Mouse (Mus musculus) heart, postnatal 14 days (tissue): ENCODE measurements around the gene Snip1. TPM values are rescaled to one million over a fixed set of nuclear protein-coding genes. Genes with fewer than 3 reads are reported as not detected.

Experiments
- DNase-seq, 2 experiments: peaks; one replicate each; pipeline ENCODE4 v3.0.0; 2021 to 2022
- intact Hi-C: fragments of 180-260 bp; cut with DNase I; formaldehyde crosslinking; loops from one replicate; pipeline ENCODE4 v1.15.1; 2025
- total RNA-seq, 2 experiments: library from RNA; stranded (reverse); gene quantifications; 2 replicates each; pipeline ENCODE4 v1.2.3; 2021

The Snip1 gene
- total RNA-seq, 2 experiments from 2014 or later: 9.0 to 10.4 TPM

DNA sequence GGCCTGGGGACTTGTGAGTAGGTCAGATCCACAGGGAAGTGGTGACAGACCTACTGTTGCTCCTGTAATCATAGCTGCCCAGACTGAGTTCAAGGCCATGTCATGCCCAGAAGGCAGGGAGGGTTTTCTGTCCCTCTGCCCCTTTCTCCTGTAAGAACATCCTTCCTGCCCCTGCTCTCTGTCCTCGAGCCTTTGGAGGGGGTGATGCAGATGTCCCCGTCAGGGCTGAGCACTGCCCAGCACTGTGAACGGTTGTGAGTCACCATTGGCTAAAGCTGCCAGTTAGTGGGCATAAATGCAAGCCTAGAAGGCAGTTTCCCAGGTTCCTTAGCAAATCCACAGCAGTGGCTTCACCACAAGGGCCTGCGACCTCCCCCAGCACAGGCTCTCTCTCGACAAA, 26.6 kb downstream of the Snip1 start:
- intact Hi-C loops: no loop called here

DNA sequence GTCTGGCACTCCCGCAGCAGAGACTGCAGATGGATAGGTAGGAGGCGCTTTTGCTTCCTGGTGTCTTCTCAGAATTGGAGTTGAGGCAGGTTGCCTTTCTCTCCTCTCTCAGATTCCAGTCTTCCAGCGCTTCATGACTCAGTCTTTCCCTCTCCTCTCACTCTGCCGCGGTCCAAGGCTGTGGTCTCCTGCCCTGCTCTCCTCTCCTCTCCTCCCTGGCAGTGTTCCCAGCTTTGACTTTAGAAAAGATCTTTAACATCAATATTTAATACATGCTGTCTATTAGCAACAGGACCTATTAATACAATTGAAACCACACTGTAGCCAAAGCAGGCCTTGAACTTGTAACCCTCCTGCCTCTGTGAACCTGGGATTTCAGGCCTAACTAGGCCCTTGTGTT, 29.6 kb downstream of the Snip1 start:
- intact Hi-C loops: no loop called here
- no peak for DNase-seq

More for the DNA sequence above, 26.6 kb downstream of the Snip1 start:
- no peak for DNase-seq

DNA sequence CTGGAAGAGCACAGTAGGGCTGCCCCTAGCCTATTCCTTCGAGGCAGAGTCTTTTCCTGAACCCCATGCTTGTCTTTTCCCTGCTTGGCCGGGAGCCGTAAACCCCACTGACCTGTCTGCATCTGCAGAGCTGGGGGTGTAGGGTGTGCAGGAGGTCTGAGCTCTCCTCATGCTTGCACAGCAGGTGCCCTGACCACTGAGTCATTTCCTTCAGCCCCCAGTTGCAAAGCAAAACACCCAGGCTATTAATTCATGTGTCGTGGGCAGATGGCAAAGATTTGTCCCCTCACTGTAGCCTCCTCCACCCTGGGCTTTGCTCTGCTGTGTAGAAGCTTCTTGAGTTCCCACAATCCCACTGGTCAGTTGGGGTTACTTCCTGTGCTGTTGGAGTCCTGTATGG, 30.9 kb downstream of the Snip1 start:
- intact Hi-C loops: no loop called here
- no peak for DNase-seq

DNA sequence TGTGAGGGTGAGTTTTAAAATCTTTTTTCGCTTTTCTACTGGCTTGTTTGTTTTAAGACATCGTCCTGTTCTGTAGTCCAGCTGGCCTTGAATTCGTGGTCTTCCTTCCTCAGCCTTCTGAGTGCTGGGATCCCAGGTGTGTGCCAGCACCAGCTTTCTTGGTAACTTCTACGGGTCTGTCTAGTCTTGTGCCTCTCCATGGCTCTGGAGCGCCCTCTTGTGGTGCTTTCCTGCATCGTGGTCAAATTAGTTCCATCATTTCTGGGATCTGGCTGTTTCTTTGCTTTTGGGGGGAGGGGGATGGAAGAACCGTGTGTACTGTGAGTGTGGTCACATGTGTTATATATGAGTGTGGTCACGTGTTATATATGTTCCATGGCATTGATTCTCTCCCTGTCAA, 33.0 kb downstream of the Snip1 start:
- intact Hi-C loops: no loop called here
- DNase-seq: peak; percentile 78 to 88

DNA sequence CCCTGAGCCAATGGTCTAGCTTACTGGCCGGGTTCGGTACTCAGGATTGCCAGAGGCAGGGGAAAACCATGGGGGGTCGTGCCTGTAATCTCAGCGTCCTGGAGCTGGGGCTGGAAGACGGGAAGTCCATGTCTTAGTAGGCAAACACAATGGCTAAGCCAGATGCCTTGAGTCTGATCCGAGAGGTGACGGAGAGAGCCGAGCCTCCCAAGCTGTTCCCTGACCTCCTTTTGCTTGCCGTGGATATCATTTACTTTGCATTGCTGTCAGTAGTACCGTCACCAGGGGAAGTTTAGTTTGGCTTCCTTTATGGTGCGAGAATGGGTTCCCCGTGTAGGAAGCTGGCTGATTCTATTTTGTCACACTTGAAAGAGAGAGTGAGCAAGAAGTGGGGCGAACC, 34.9 kb downstream of the Snip1 start:
- no peak for DNase-seq
- intact Hi-C loops: loop anchor here (2.0 kb wide), 1 partner anchor 159 kb away; no protein-coding TSS in a partner anchor

DNA sequence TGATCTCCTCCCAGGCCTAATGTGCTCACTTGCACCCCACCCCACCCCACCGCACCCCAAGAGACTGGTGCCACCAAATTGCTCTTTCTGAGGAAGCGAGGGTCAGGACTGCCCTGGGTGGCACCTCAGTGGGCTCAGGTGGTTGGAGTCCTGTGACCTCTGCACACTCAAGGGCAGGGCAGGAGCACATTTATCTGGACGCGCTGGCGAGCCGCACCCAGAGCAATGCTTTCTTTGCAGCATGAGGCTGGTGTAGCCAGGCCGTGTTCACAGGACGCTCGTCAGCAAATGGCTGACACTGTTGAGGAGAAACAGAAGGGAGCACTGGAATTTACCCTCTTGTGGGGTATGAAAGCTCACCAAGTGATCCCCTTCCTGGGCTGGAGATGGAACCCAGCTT, 38.9 kb downstream of the Snip1 start:
- intact Hi-C loops: no loop called here
- no peak for DNase-seq

DNA sequence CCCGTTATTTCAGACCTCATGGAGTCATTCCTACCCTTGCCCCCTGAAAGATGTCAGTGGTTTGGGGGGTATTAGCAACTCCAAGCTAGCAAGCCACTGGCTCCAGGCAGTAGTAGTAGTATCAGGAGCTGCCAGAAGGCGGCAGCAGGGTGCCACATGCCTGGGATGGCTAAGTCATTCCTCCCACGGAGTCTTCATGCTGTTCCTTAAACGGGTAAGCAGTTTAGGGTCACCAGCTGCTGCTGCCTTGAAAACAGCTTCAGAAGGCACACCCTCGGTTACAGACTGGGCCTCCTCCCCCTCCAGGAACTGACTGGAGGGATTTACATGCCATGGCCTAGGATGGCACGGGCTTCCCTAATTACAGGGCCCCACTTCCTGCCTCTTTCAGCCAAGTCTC, 48.2 kb downstream of the Snip1 start:
- intact Hi-C loops: no loop called here
- peak; percentile 86 to 90 for DNase-seq

DNA sequence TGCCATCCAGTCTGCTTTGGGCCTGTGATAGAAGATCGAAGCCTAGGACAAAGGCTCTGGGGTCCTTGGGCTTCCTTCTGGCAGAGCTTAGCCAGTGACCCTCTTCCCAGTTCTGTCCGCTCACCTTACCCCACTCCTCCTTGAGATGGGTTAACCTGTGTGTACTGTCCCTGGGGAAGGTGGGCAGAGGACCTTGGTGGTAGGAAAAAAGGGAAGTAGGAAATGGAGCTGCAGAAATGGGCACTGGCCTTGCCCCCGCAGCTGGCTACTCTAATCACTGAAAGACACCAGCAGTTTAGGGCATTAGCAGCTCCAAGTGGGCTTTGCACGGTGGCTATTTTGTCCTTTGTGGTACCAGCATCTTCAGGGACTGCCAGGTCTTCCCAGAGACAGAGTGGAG, 48.6 kb downstream of the Snip1 start:
- no peak for DNase-seq
- intact Hi-C loops: no loop called here

DNA sequence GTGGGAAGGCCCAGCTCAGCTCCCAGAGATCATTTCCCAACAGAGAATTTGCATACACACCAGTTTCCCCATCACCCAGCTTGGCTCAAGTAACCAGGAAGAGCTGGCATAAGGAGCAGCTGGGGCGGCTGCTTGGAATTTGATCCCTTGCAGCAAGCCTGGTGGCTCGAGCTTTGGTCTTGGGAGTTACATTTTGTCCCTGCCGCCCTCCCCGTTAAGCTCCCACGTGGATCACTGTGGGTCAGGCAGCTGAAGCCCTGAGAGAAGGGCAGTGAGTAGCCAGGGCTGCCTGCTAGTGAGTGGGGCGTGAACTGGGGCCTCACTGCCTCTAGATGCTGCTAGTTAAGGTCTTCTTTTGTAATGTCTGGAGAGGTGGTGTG, 49.2 kb downstream of the Snip1 start:
- DNase-seq: no peak
- intact Hi-C loops: no loop called here

DNA sequence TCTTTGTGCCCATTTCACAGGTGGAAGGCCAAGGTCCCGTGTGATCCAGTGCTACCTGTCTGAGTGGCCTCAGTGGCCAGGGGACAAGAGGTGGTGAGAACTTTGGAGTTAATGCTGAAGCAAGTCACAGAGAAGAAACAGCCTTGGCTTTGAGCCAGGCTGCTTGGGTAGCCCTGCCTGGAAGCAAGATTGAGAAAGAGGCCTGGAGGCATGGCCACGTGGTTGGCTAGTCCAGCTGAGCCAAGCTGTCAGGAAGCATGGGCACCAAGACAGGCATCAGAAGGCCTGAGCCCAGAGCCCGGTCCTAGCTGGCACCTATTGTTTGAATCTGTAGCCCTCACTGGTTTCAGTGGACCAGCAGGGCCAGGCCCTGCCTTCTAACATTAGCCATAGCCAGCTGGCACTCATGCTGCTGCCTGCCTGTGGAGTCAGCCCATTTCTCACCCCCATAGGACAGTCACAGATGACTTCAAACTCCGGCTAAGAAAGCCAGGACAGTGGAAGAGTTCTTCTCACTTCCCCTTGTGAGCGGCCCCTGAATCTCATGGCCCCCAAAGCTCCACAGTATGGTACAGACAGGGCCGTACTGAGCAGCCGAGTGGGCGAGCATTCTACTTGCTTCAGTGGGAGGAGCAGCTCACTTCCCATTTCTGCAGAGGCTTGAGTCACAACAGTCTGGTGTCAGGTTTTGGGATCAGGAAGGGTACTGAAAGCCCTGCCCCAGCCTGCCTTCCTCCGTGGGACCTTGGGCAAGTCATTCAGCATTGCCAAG, 49.8 kb downstream of the Snip1 start:
- DNase-seq: peak; percentile 54 to 59
- intact Hi-C loops: no loop called here

DNA sequence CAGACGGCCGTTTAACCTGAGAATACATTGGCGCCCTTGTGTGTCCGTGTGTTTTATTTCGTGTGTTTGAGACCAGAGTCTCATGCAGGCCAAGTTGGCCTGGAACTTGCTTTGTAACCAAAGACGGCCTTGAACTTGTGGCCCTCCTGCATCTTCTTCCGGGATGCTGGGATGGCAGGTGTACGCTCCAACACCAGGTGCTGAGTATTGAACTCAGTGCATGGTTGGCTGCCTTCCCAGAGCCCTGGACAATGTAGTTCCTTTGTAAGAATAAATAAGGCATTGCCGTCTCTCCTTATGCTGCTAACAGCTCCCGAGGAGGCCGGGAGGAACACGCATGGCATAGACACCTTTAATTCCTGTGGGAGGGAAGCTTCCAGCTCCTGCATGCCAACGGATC, 50.5 kb downstream of the Snip1 start:
- DNase-seq: no peak
- intact Hi-C loops: no loop called here

DNA sequence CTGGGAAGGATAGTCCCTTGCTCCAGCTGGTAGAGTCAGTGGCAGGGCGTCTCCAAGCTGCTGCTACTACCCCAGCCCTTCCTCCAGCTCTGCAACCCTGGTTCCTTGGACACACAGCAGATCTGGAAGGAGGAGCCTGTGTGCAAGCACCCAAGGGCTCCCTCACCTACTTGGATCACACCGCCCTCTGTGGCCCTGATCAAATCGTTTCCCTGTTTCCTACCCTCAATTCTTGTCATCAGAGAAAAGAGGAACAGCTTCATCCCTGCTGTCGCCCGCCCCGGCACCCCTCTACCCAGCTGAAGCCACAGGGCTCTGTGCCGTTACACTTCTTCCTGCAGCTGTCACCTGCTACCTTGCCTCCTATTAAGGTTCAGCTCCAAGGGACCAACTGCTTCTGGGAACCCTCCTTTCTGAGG, 51.4 kb downstream of the Snip1 start:
- intact Hi-C loops: no loop called here
- no peak for DNase-seq

DNA sequence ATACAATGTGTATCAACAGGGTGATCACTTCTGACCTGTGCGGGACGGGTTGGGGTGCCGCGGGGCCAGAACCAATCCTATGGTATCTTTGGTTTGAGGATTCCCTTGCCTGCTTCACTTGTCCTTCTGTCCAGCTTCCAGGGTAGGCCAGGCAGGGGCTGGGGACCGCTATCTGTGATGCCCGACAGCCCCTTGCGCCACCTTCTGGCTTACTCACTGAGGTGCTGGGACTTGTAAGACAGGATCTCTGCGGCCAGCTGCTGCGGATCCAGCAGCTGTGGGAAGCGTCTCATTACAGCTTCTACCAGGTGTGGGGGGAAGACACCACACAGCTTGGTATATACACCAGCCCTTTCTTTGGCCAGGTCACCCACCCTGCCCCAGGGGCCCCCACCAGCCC, 52.6 kb downstream of the Snip1 start:
- intact Hi-C loops: no loop called here
- no peak for DNase-seq

DNA sequence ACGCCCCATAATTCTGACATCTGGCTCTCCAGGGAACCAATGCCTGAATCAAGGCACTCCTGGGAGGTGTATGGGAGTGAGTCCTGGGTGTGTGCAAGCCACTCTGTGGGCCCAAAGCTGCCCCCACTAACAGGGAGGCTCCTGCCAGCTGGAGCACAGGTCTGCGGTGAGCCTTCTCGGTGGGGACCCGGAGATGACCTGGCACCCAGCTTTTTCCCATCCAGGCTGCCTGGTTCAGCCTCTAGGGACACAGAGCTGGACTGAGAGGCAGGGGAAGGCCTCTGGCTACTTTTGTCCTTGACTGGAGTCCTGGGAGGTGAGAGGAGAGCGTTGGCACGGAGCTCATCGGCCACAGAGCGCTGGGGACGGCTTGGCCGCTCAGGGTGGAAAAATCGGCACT, 53.2 kb downstream of the Snip1 start:
- intact Hi-C loops: no loop called here

DNA sequence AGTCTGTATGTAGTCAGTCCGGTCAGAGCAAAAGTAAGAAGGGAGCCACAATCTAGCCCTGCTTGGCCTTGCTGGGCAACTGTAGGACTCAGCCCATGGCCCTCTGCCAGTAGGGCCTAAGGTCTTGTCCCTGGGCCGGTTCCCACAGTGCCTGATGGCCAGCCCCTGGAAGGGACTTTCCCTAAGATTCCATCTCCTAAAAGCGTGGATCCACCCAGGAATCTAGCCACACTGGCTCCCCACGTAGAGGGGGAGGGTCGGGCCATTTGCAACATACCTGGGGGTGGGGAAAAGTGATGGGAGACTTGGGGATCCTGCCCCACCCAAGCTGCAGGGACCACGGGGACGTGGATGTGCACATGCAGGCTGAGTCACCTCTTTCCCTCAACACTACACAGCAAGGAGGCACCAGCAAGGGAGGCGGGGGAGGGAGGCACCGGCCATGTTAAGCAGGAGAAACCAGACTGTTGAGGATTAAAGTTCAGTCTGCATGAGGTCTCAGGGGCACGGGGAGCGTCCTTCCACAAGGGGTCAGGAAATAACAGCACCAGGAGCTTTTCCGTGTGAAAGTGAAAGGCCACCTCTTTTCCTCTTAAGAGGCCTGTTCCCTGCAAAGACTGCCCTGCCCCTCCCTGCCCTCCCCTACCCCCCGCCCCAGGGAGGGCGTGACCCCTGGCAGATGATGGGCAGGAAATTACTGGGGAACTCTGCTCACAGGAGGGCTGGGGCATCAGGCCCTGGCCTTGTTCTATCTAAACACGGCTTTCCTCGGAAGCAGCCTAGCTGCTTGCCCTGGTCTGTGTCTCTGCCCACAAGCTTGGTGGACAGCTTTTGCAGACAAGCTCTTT, 56.2 kb downstream of the Snip1 start:
- intact Hi-C loops: no loop called here
- peak; percentile 59 for DNase-seq

More for the DNA sequence above, 53.2 kb downstream of the Snip1 start:
- no peak for DNase-seq

DNA sequence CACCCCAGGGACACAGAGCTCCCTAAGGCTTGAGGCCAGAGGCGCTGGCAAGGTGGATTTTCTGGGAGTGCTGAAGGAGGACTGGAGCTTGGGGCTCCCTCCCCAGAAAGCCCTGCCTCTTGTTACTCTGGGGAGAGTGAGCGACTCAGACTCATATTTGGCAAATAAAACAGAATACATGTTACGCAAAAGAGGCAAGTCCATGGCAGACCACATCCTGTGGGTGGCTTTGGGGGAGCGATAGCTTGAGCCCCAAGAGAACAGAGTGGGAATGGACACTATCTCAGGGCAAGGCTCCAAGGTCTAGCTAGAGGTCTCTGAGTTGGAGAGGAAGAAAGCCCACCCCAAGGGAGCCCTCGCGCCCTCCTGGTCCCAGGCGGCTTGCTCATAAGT, 56.8 kb downstream of the Snip1 start:
- intact Hi-C loops: no loop called here
- peak in 1 of 2 experiments; percentile 53 for DNase-seq

Other genes starting within 250 kb of the Snip1 start
- gene Yrdc, start 216.0 kb upstream of the Snip1 start, total RNA-seq: 10 to 100 TPM; 17.5 to 17.9 TPM
- gene 1110065P20Rik, start 215.5 kb upstream of the Snip1 start, total RNA-seq: 10 to 100 TPM; 23.9 to 24.8 TPM
- gene Maneal, start 204.5 kb upstream of the Snip1 start, total RNA-seq: under 1 TPM; 0.10 to 0.17 TPM
- gene Epha10, start 185.8 kb upstream of the Snip1 start, total RNA-seq: not detected
- 10 to 100 TPM in 1 of 2 experiments, 1 to 10 TPM in 1; 9.8 to 10.2 TPM for gene 9930104L06Rik, start 129.6 kb upstream of the Snip1 start, total RNA-seq
- 1 to 10 TPM; 3.6 to 7.0 TPM for gene Cdca8, start 127.4 kb upstream of the Snip1 start, total RNA-seq
- 1 to 10 TPM; 3.7 to 5.8 TPM for gene Rspo1, start 80.2 kb upstream of the Snip1 start, total RNA-seq
- 10 to 100 TPM; 27.1 to 29.8 TPM for gene Gnl2, start 50.1 kb upstream of the Snip1 start, total RNA-seq
- under 1 TPM in 1 of 2 experiments, not detected in 1; 0.22 TPM for gene Dnali1, start 969 bp upstream of the Snip1 start, total RNA-seq
- 10 to 100 TPM; 22.6 to 24.5 TPM for gene Meaf6, start 18.5 kb downstream of the Snip1 start, total RNA-seq
- gene Zc3h12a, start 61.2 kb downstream of the Snip1 start, total RNA-seq: 1 to 10 TPM; 3.2 to 4.0 TPM